Mouse (Mus musculus) stomach, embryonic 15.5 days (tissue): ENCODE data around the gene Slc24a1. TPM values are rescaled to one million over a fixed set of nuclear protein-coding genes. Genes with fewer than 3 reads are reported as not detected.

Experiments used
- ATAC-seq: fragments of 200-750 bp; cut with Nextera tagmentation; 2 replicates; pipeline ENCODE4 v1.8.0; 2017; ENCODE audit warnings: low read depth, moderate number of reproducible peaks, moderate TSS enrichment; ENCODE audit not compliant: insufficient read depth, low FRiP score
- H3K27ac ChIP-seq: fragments of 300-500 bp; sonication (generic); 2 replicates; pipeline ENCODE4 v1.5.1; 2015; ENCODE audit warnings: mild to moderate bottlenecking, inconsistent platforms
- H3K27me3 ChIP-seq: fragments of 300-500 bp; sonication (generic); replicated peaks from 2 replicates; pipeline ENCODE4 v1.6.1; 2015; ENCODE audit warnings: inconsistent platforms
- H3K36me3 ChIP-seq: fragments of 300-500 bp; sonication (generic); 2 replicates; pipeline ENCODE4 v1.6.1; 2015; ENCODE audit warnings: inconsistent platforms
- H3K4me1 ChIP-seq: fragments of 300-500 bp; sonication (generic); 2 replicates; pipeline ENCODE4 v1.6.1; 2015; ENCODE audit warnings: inconsistent platforms
- H3K4me2 ChIP-seq: fragments of 300-500 bp; sonication (generic); 2 replicates; pipeline ENCODE4 v1.6.1; 2015; ENCODE audit warnings: mild to moderate bottlenecking, inconsistent platforms
- H3K4me3 ChIP-seq: fragments of 300-500 bp; sonication (generic); replicated peaks from 2 replicates; pipeline ENCODE4 v1.5.1; 2015; ENCODE audit warnings: inconsistent platforms
- H3K9ac ChIP-seq: fragments of 300-500 bp; sonication (generic); 2 replicates; pipeline ENCODE4 v1.6.1; 2015; ENCODE audit warnings: inconsistent platforms
- H3K9me3 ChIP-seq: fragments of 300-500 bp; sonication (generic); 2 replicates; pipeline ENCODE4 v1.6.1; 2016; ENCODE audit warnings: inconsistent platforms
- WGBS: fragments of 180-500 bp; shearing (Covaris S2); methylation state at CpG from one replicate; pipeline ENCODE4 v1.1.7; 2015; 5-methylcytosine and 5-hydroxymethylcytosine counted together
- polyA plus RNA-seq: library from polyadenylated mRNA; unstranded; fragments of >200 nt; fragmentation: Nextera tagmentation; extraction: Ambion mirVana; gene quantifications from 2 replicates; pipeline ENCODE4 v1.2.1, GENCODE M21; 2015

Slc24a1 gene
- polyA plus RNA-seq, 1 experiment from 2014 or later: 0.03 TPM

GRCm38 (mm10) chr9:64956337-64956736 is 4.9 kb upstream of the Slc24a1 start:
- Histone ChIP-seq H3K27me3 (no peaks in the 10 kb centered on the region), H3K27ac (no peak overlapping the region; the same call in 1 of the 2 replicates), H3K4me3 (0 out of 2 replicates have a peak overlapping the region, but pooled peaks have one; percentile 7), H3K36me3 (no peaks in the 10 kb centered on the region), H3K9me3 (no peaks in the 10 kb centered on the region), H3K4me2 (peak overlapping the region; percentile 29; the same call in 1 of the 2 replicates), H3K9ac (no peak overlapping the region), H3K4me1 (no peaks in the 10 kb centered on the region)
- ATAC-seq: no peak
- WGBS: 23% methylated on average over 12 of the region's 12 CpGs

DNA sequence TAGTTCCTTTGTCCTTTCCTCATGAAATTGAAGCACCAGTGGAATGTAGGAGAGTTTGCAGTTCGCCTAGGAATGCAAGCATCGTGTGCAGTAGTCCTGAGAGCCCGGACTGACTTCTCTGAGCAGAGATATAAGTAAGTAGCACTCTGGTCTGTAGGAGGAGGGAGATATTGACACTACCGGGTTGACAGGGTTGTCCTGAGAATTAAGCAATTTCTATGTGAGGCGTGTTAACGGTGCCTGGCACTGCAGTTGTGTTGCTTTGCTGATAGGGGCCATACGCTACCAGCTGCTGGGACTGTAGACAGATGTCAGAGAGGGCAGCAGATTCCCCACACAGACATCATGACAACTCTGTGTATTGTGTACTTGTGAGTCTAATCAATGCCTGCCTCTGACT is 1.8 kb upstream of the Slc24a1 start:
- no peak overlapping the region for H3K9ac ChIP-seq
- H3K36me3 ChIP-seq: no peaks in the 10 kb centered on the region
- H3K27me3 ChIP-seq: 0 out of 2 replicates have a peak, but pooled peaks cover 3% of the 10 kb centered on the region
- no peak overlapping the region for H3K27ac ChIP-seq
- no peak; the same call in 1 of the 2 replicates for ATAC-seq
- 45% methylated on average over 7 of the region's 7 CpGs for WGBS
- H3K4me1 ChIP-seq: no peaks in the 10 kb centered on the region
- H3K4me2 ChIP-seq: no peak overlapping the region
- no peak overlapping the region for H3K4me3 ChIP-seq
- H3K9me3 ChIP-seq: no peaks in the 10 kb centered on the region

- no peak overlapping the region for H3K4me2 ChIP-seq
- no peak overlapping the region for H3K27ac ChIP-seq
- 21% methylated on average over 5 of the region's 5 CpGs for WGBS
- no peak overlapping the region for H3K9ac ChIP-seq
- H3K9me3 ChIP-seq: no peaks in the 10 kb centered on the region
- no peaks in the 10 kb centered on the region for H3K4me1 ChIP-seq
- 0 out of 2 replicates have a peak, but pooled peaks cover 3% of the 10 kb centered on the region for H3K27me3 ChIP-seq
- H3K4me3 ChIP-seq: no peak overlapping the region
- ATAC-seq: no peak
- H3K36me3 ChIP-seq: no peaks in the 10 kb centered on the region
Observed at GRCm38 (mm10) chr9:64952055-64952454, 648 bp upstream of the Slc24a1 start.

GRCm38 (mm10) chr9:64947483-64948095 is 3.8 kb downstream of the Slc24a1 start:
- H3K27ac ChIP-seq: no peak overlapping the region
- no peaks in the 10 kb centered on the region for H3K9me3 ChIP-seq
- H3K27me3 ChIP-seq: 0 out of 2 replicates have a peak, but pooled peaks cover 3% of the 10 kb centered on the region
- no peak overlapping the region for H3K9ac ChIP-seq
- no peak overlapping the region for H3K4me3 ChIP-seq
- 84% methylated on average over 9 of the region's 9 CpGs for WGBS
- no peaks in the 10 kb centered on the region for H3K4me1 ChIP-seq
- no peak for ATAC-seq
- H3K36me3 ChIP-seq: no peaks in the 10 kb centered on the region
- no peak overlapping the region for H3K4me2 ChIP-seq

DNA sequence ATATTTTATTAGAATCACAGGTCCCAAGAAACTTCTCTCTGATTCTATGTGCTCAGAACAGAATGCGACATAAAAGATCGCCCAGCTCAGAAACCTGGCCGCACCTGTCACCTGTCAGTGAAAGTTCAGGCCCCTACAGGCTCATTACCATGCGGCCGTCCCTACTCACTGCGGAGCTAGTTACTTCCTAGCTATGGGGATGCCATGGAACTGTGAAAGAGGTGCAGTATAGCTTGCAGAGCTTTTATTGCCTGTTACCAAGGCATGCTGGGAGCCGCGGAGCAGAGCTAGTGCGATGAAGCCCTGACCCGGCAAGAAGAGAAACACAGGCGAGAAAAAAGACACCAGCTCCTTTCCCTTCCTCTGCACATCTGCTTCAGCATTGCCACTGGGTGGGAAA is 7.4 kb downstream of the Slc24a1 start:
- Histone ChIP-seq H3K4me1 (no peaks in the 10 kb centered on the region), H3K36me3 (no peaks in the 10 kb centered on the region), H3K9ac (no peak overlapping the region), H3K9me3 (no peaks in the 10 kb centered on the region), H3K27me3 (no peaks in the 10 kb centered on the region), H3K4me2 (no peak overlapping the region), H3K27ac (no peak overlapping the region), H3K4me3 (no peak overlapping the region)
- ATAC-seq: no peak
- WGBS: 29% methylated on average over 11 of the region's 11 CpGs

DNA sequence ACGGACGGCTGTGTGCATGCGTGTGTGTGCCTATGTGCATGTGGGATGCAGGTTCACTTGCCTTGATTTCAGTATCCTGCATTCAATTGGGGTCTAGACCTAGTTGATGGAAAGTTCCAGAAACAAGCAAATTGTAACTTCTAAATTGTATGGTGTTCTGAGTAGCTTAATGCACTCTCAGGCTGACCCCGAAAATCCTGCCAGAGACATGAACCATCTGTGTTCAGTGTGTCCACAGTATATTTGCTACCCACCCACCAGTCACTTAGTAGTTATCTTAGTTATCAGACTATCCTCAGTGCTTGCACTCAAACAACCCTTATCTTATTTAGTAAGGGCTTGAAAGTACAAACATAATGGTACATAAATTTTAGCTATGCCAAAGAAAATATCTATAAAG is 9.8 kb downstream of the Slc24a1 start:
- H3K9me3 ChIP-seq: no peaks in the 10 kb centered on the region
- H3K36me3 ChIP-seq: no peaks in the 10 kb centered on the region
- ATAC-seq: no peak
- no peaks in the 10 kb centered on the region for H3K4me1 ChIP-seq
- WGBS: 65% methylated on average over 4 of the region's 4 CpGs
- H3K27me3 ChIP-seq: no peaks in the 10 kb centered on the region
- H3K9ac ChIP-seq: no peak overlapping the region
- no peak overlapping the region for H3K4me2 ChIP-seq
- no peak overlapping the region for H3K4me3 ChIP-seq
- peak overlapping the region; percentile 1; the same call in 1 of the 2 replicates for H3K27ac ChIP-seq

- WGBS: 62% methylated on average over 11 of the region's 11 CpGs
- Histone ChIP-seq H3K4me2 (no peak overlapping the region), H3K27me3 (no peaks in the 10 kb centered on the region), H3K9ac (no peak overlapping the region), H3K36me3 (no peaks in the 10 kb centered on the region), H3K27ac (peak overlapping the region; percentile 37; the same call in 1 of the 2 replicates), H3K4me3 (no peak overlapping the region), H3K4me1 (no peaks in the 10 kb centered on the region), H3K9me3 (no peaks in the 10 kb centered on the region)
- no peak for ATAC-seq
Observed at GRCm38 (mm10) chr9:64940731-64941346, 10.6 kb downstream of the Slc24a1 start.

DNA sequence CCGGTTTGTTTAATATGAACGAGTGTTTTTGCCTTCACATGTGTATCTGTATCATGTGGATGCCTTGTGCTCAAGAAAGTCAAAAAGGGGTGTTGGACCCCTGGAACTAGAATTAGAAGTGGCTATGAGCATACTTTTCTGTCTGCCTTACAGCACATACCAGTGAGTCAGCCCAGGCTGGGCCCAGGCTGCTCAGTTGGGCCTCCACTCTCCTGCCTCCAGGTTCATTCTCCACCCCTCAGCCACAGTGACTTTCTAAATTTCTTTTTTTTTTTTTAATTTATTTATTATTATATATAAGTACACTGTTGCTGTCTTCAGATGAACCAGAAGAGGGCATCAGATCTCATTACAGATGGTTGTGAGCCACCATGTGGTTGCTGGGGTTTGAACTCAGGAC is 11.6 kb downstream of the Slc24a1 start:
- no peak for ATAC-seq
- H3K36me3 ChIP-seq: no peaks in the 10 kb centered on the region
- H3K27me3 ChIP-seq: no peaks in the 10 kb centered on the region
- H3K9me3 ChIP-seq: no peaks in the 10 kb centered on the region
- H3K4me3 ChIP-seq: no peak overlapping the region
- 89% methylated on average over 2 of the region's 2 CpGs for WGBS
- no peaks in the 10 kb centered on the region for H3K4me1 ChIP-seq
- H3K27ac ChIP-seq: no peak overlapping the region
- no peak overlapping the region for H3K4me2 ChIP-seq
- no peak overlapping the region for H3K9ac ChIP-seq

DNA sequence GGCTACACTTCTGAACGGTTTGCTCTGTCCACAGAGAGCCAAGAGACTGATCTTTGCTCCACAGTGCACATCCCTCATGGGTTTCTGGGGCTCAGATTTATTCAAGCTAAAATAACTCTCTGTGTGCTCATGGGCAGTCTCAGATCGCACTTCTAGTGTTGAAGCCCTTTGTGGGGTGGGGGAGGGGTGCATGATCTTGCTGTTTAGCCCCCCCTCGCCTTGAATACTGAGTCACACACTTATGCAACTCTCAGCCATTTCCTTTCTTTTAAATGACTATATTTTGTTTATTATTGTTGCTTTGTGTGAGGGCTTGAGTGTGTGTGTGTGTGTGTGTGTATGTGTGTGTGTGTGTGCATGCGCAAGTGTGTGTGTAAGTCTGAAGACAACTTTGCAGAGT is 12.1 kb downstream of the Slc24a1 start:
- Histone ChIP-seq H3K36me3 (no peaks in the 10 kb centered on the region), H3K4me2 (no peak overlapping the region), H3K27me3 (no peaks in the 10 kb centered on the region), H3K4me3 (no peak overlapping the region), H3K9me3 (no peaks in the 10 kb centered on the region), H3K27ac (no peak overlapping the region), H3K9ac (no peak overlapping the region), H3K4me1 (no peaks in the 10 kb centered on the region)
- 56% methylated on average over 4 of the region's 4 CpGs for WGBS
- no peak for ATAC-seq

DNA sequence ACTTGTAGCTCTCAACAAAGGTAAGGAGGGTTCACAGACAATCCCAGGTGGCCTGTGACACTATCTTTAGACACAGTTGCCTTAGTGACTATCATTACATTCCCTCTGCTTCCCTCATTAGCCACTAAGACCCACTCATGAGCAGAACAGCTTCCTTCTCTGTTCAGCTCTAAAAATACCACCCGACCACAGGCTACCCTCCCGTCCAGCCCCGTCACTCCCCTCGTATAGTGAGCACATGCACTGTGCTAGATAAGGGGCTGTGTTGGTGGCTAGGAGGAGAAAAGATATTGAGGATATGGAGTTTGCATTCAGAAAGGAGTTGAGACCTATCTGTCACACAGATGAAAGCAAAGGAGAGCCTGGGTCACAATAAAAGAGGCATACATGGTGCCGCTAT is 12.9 kb downstream of the Slc24a1 start:
- no peak for ATAC-seq
- Histone ChIP-seq H3K9me3 (no peaks in the 10 kb centered on the region), H3K4me2 (no peak overlapping the region), H3K4me1 (no peaks in the 10 kb centered on the region), H3K36me3 (no peaks in the 10 kb centered on the region), H3K9ac (no peak overlapping the region), H3K27ac (no peak overlapping the region), H3K4me3 (no peak overlapping the region), H3K27me3 (no peaks in the 10 kb centered on the region)
- 73% methylated on average over 5 of the region's 5 CpGs for WGBS

DNA sequence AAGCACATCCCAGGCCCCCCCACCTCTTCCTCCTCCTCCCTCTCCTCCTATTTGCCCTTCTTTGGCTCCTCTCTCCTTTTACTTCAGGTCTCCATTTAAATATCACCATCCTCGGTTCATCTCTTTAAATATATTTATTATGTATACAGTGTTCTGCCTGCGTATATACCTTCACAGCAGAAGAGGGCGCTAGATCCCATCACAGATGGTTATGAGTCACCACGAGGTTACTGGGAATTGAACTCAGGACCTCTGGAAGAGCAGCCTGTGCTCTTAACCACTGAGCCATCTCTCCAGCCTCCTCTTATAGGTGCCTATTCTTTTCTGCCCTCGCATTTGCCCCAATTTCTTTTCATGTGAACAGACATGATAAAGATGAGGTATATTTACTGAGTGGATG is 13.9 kb downstream of the Slc24a1 start:
- no peak for ATAC-seq
- H3K9ac ChIP-seq: no peak overlapping the region
- no peaks in the 10 kb centered on the region for H3K36me3 ChIP-seq

GRCm38 (mm10) chr9:64936508-64936907 is 14.9 kb downstream of the Slc24a1 start:
- H3K27ac ChIP-seq: no peak overlapping the region
- H3K36me3 ChIP-seq: no peaks in the 10 kb centered on the region

More for the DNA sequence above, 13.9 kb downstream of the Slc24a1 start:
- Histone ChIP-seq H3K27ac (no peak overlapping the region), H3K27me3 (no peaks in the 10 kb centered on the region), H3K4me1 (no peaks in the 10 kb centered on the region), H3K4me2 (no peak overlapping the region), H3K9me3 (no peaks in the 10 kb centered on the region), H3K4me3 (no peak overlapping the region)
- 55% methylated on average over 5 of the region's 5 CpGs for WGBS

More at GRCm38 (mm10) chr9:64936508-64936907, 14.9 kb downstream of the Slc24a1 start:
- 10% methylated on average over 6 of the region's 6 CpGs for WGBS
- H3K9ac ChIP-seq: no peak overlapping the region
- 0 out of 2 replicates have a peak, but pooled peaks cover 4% of the 10 kb centered on the region for H3K4me1 ChIP-seq
- ATAC-seq: no peak
- no peaks in the 10 kb centered on the region for H3K9me3 ChIP-seq
- no peak overlapping the region for H3K4me2 ChIP-seq
- H3K4me3 ChIP-seq: no peak overlapping the region
- no peaks in the 10 kb centered on the region for H3K27me3 ChIP-seq
